Mouse (Mus musculus) embryonic facial prominence, embryonic 10.5 days (tissue): ENCODE measurements at regions not wholly inside any gene's neighbourhood (a gene's known extent, or its start where the extent isn't known, plus 50 kb on each side); places are given as distances from the start of the nearest gene placed in this dataset.

ENCODE experiments used
- DNase-seq: peaks from one replicate; pipeline ENCODE4 v3.0.0-alpha.2; 2017; ENCODE audit warnings: low spot score
- H3K27ac ChIP-seq: fragments of 300-500 bp; sonication (generic); replicated peaks from 2 replicates; pipeline ENCODE4 v1.5.1; 2016; ENCODE audit warnings: mild to moderate bottlenecking
- H3K27me3 ChIP-seq: fragments of 300-500 bp; sonication (generic); replicated peaks from 2 replicates; pipeline ENCODE4 v1.6.1; 2016; ENCODE audit warnings: low read depth, mild to moderate bottlenecking; ENCODE audit not compliant: poor library complexity, severe bottlenecking
- H3K36me3 ChIP-seq: fragments of 300-500 bp; sonication (generic); replicated peaks from 2 replicates; pipeline ENCODE4 v1.6.1; 2016; ENCODE audit warnings: mild to moderate bottlenecking, moderate library complexity
- H3K4me1 ChIP-seq: fragments of 300-500 bp; sonication (generic); 2 replicates; pipeline ENCODE4 v1.6.1; 2016
- H3K4me3 ChIP-seq: fragments of 300-500 bp; sonication (generic); 2 replicates; pipeline ENCODE4 v1.5.1; 2016; ENCODE audit warnings: mild to moderate bottlenecking, moderate library complexity
- H3K9me3 ChIP-seq: fragments of 300-500 bp; sonication (generic); 2 replicates; pipeline ENCODE4 v1.6.1; 2016; ENCODE audit warnings: mild to moderate bottlenecking
- WGBS: fragments of 180-500 bp; shearing (Covaris S2); methylation state at CpG from one replicate; pipeline ENCODE4 v1.1.7; 2016; 5-methylcytosine and 5-hydroxymethylcytosine counted together

DNA sequence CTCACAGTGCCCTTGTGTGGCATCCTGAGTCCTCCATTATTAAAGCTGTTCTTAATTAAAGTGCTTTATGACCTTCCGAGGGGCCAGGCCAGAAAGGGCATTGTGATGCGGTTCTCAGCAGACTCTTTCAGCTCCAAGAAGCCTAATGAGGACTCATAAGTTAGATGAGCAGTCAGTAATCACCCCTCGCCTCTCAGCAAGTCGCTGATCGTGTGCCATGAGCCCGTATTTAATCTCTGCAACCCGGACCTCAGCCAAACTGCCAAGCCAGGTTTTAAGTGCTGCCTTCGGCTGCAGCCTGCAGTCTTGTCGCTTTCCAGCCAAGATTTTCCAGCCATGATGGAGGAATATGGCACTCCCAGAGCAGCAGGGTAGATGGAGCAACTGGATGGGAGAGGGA, 56.1 kb upstream of the Rbfox1 start:
- Histone ChIP-seq H3K27ac (no peak overlapping the region), H3K27me3 (no peaks in the 10 kb centered on the region), H3K36me3 (no peaks in the 10 kb centered on the region), H3K9me3 (no peaks in the 10 kb centered on the region; the same call in 1 of the 2 replicates), H3K4me1 (no peaks in the 10 kb centered on the region), H3K4me3 (no peak overlapping the region)
- DNase-seq = no peak
- 55% methylated on average over 9 of the region's 9 CpGs for WGBS

DNA sequence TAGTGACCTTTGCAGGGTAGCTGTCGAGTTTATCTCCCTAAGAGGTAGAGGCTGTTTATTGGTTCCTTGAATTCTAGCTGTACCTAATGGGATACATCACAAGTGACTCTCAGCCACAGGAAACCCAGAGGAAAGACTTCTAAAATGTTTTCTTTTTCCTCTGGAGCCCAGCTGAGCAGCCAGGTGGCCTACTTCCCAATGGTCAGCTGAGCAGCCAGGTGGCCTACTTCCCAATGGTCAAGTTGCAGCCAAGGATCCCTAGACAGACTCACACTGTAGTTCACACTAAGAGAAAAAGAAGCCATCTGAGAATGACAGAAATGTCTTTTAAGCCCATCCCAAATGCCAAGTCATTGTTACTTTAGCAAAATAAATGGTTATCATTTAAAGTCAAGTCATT, 61.8 kb upstream of the Rbfox1 start:
- H3K4me1 ChIP-seq = no peaks in the 10 kb centered on the region
- H3K27ac ChIP-seq = no peak overlapping the region
- no peak overlapping the region for H3K4me3 ChIP-seq
- no peak for DNase-seq
- 63% methylated on average over 1 of the region's 1 CpGs for WGBS
- no peaks in the 10 kb centered on the region for H3K27me3 ChIP-seq
- no peaks in the 10 kb centered on the region for H3K36me3 ChIP-seq
- no peaks in the 10 kb centered on the region for H3K9me3 ChIP-seq

DNA sequence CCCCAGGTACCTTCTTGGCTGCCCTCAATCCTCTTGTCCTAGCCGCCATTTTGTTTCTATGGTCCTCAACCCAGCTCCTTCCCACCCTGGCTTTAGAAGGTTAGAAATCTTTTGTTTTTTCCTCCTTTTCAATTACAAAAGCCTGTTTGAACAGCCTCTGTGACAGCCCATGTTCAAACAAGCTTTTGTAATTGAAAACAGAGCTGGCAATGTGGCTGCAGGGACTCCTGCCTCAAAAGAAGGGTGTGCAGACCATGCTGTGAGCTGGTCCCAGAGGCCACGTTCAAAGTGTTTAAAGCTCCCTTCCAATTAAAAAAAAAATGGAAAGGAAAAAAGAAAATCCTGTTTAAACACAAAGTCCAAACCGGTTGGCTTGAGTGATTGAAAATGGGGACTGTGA, 68.0 kb upstream of the Rbfox1 start:
- H3K4me1 ChIP-seq = no peaks in the 10 kb centered on the region
- no peak overlapping the region for H3K27ac ChIP-seq
- no peaks in the 10 kb centered on the region for H3K27me3 ChIP-seq
- no peaks in the 10 kb centered on the region for H3K9me3 ChIP-seq
- no peaks in the 10 kb centered on the region for H3K36me3 ChIP-seq
- DNase-seq = no peak
- 35% methylated on average over 3 of the region's 3 CpGs for WGBS
- no peak overlapping the region for H3K4me3 ChIP-seq

DNA sequence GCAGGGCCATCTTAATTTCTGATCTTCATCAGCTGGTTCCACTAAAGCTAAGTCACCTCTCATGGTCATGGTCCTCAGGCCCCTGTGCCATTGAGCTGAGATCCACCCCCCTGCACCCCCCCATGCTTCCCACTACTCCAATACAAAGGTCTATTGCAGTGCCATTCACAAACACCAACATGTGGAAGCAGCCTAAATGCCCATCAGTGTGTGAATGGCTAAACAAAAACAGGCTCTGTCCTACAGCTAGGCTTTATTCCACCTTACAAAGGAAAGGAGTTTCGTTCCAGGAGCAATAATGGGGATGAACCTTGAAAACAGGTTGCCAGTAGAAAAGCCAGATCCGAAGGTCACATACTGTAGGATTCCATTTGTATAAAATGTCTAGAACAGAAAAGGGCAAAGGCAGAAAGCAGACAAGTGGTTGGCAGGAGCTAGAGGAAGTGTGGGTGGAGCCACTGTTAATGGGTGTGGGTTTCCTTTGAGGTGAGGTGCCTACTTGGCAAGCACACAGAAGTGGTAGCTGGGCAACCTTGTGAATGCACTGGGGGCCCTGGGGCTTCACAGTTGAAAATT, 72.8 kb upstream of the Rbfox1 start:
- DNase-seq = no peak
- Histone ChIP-seq H3K4me3 (no peak overlapping the region), H3K36me3 (no peaks in the 10 kb centered on the region), H3K27ac (no peak overlapping the region), H3K9me3 (no peaks in the 10 kb centered on the region), H3K4me1 (no peaks in the 10 kb centered on the region), H3K27me3 (no peaks in the 10 kb centered on the region)
- WGBS = 69% methylated on average over 2 of the region's 2 CpGs

DNA sequence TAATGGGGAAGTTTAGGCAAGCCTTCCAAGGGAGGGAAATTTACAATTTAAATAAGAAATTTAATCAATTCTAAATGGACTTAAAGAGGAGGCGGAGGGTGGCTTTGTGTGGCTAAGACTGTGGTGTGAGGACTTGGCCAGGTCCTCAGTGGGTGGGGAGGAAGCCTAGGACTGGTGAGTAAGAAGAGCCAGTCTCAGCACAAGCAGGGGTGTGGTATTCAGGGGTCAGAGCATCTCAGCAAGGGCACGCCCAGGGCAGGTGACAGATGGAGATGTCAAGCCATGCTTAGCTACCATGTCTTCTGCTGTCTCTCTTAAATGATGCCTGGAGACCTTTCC, 73.5 kb upstream of the Rbfox1 start:
- WGBS = 54% methylated on average over 2 of the region's 2 CpGs
- Histone ChIP-seq H3K36me3 (no peaks in the 10 kb centered on the region), H3K27ac (no peak overlapping the region), H3K4me1 (no peaks in the 10 kb centered on the region), H3K27me3 (no peaks in the 10 kb centered on the region), H3K4me3 (no peak overlapping the region), H3K9me3 (no peaks in the 10 kb centered on the region)
- no peak for DNase-seq

DNA sequence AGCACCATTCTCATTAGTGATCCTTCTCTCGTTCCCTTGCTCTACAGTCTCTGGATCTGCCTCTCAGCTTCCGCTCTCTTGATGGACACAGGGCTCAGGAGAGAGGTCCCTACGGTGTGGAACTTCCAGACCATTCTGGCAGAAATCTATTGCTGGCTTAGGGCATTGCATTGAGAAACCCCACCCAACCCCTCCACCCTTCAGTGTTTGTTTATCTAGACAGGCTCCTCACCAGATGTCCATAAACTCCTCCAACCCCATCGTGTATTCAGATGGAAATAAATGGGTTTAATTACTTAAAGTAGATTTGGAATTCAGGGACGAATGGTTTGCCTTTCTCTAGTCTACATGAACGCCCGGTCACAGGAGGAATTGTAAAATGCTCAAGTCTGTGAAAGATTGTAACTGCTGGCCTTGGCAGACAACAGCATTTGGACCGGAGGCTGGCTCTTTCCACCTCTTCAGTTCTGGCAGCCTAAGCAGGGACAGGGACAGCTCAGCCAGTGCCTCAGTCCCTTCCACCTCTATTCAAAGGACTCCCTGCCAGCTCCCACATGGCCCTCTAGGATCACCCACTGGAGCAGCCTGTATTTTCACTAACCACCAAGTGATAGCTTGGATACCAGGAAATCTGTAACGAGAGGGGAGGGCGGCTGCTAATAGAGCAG, 74.0 kb upstream of the Rbfox1 start:
- H3K27ac ChIP-seq = no peak overlapping the region
- H3K4me1 ChIP-seq = no peaks in the 10 kb centered on the region
- DNase-seq = no peak
- no peaks in the 10 kb centered on the region for H3K36me3 ChIP-seq
- H3K27me3 ChIP-seq = no peaks in the 10 kb centered on the region
- 58% methylated on average over 10 of the region's 10 CpGs for WGBS
- no peak overlapping the region for H3K4me3 ChIP-seq
- H3K9me3 ChIP-seq = no peaks in the 10 kb centered on the region

DNA sequence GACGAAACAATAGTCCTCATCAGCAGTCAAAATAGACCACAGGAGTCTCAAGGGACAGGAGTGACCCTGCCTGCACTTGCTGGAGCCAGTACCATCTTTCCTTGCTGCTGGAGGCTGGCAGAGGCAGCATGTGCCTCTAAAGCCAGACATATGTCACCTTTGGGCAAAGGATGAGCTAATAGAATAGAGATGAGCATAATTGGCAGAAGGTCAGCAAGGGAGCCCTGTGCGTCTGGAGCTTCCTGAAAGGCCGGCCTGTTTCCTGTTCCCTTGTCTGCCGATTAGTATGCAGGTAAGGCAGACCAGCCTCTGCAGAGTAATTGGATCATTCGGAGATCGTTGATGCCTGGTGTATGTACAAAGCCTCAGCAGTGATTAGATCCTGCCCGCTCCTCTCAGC, 87.0 kb upstream of the Rbfox1 start:
- no peak overlapping the region for H3K4me3 ChIP-seq
- no peak overlapping the region for H3K27ac ChIP-seq
- H3K4me1 ChIP-seq = no peaks in the 10 kb centered on the region
- no peaks in the 10 kb centered on the region for H3K36me3 ChIP-seq
- no peaks in the 10 kb centered on the region for H3K9me3 ChIP-seq
- WGBS = 68% methylated on average over 7 of the region's 7 CpGs
- no peaks in the 10 kb centered on the region for H3K27me3 ChIP-seq
- DNase-seq = no peak

DNA sequence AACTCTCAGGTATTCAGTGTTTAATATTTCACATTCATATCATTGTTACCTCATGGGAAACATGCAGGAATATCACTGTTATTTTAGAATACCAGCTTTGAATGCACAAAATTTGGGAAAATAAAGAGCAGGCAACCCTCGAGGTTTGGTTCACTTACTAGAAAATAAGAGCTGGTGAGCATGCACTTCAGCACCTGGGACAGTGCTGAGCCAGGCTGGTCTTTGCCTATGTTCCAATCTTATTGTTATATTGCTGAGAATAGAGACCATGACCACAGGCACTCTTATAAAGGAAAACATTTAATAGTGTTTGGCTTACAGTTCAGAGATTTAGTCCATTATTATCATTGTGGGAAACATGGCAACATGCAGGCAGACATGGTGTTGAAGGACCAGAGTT, 92.9 kb upstream of the Rbfox1 start:
- Histone ChIP-seq H3K4me3 (no peak overlapping the region), H3K4me1 (no peaks in the 10 kb centered on the region), H3K27me3 (no peaks in the 10 kb centered on the region), H3K36me3 (no peaks in the 10 kb centered on the region), H3K27ac (no peak overlapping the region), H3K9me3 (no peaks in the 10 kb centered on the region)
- 42% methylated on average over 1 of the region's 1 CpGs for WGBS
- DNase-seq = peak; percentile 25

DNA sequence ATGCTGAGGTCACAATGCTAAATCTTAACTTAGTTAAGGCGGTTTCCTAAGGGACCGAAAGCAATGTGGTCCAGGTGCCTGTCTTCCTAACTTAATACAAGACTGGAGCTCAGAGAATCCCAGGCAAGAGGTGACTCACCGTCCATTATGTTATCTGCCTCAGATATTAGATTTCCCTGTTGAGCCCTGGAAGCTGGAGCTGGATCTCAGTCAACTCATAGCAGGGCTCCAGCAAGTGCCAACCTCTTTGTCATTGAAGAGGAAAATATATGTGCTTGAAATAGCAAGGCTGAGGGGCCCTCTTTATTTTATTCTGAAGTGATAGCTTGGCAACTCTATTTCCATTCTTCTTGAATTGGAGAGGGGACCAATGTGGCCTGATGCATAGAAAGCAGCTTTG, 95.0 kb upstream of the Rbfox1 start:
- 89% methylated on average over 3 of the region's 3 CpGs for WGBS
- H3K4me3 ChIP-seq = no peak overlapping the region
- no peaks in the 10 kb centered on the region for H3K9me3 ChIP-seq
- no peaks in the 10 kb centered on the region for H3K27me3 ChIP-seq
- no peaks in the 10 kb centered on the region for H3K36me3 ChIP-seq
- H3K4me1 ChIP-seq = no peaks in the 10 kb centered on the region
- no peak overlapping the region for H3K27ac ChIP-seq
- no peak for DNase-seq

DNA sequence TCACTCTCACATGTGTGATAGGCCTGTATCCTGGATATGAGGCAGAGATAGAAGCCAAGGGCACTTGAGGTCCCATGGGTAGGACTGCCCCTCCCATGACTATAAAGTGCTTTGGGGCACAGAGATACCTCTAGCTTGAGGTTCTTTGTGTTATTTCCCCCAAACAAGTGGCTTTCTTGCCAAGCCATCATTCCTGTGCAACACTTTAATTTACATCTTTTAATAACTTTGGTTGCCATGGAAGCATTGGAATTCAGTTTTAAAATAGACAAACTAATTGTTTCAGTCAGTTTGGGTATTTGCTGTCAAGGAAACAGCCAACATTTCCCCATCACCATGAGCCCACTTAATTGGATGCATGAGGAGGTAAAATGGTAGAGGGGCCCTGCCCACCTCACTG, 97.9 kb upstream of the Rbfox1 start:
- Histone ChIP-seq H3K4me3 (no peak overlapping the region), H3K36me3 (no peaks in the 10 kb centered on the region), H3K4me1 (no peaks in the 10 kb centered on the region), H3K27me3 (no peaks in the 10 kb centered on the region), H3K27ac (no peak overlapping the region), H3K9me3 (no peaks in the 10 kb centered on the region)
- DNase-seq = no peak

DNA sequence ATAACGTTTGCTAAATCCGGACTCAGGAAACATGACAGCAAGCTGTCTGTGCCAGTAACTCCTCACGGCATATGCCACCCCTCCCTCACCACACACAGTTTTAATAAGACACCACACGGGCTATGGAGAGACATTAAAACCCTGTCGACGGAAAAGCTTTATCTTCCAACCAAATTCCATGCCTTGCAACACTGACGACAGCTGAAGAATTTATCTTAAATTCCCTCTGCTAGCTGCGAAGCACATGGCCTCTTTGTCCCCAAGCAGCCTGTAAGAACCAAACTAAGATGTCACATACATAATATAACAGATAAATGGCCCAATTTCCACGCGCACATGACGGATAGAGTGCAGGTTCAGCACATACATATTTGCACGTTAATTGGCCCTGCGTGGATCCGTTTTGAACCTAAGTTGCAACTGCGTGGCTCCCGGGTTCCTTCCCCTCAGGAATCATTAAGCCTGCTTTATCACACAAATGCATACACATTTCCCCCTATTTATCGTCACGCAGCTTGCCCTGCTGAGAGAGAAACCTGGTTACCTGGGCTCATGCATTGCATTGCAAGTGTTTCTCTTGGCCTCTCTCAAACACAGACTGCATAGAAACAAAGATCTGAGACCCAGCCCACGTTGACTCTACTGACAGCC, 118.3 kb upstream of the Rbfox1 start:
- no peaks in the 10 kb centered on the region for H3K4me1 ChIP-seq
- no peaks in the 10 kb centered on the region for H3K27me3 ChIP-seq
- no peak overlapping the region for H3K27ac ChIP-seq
- no peaks in the 10 kb centered on the region for H3K9me3 ChIP-seq
- 86% methylated on average over 19 of the region's 19 CpGs for WGBS
- no peak for DNase-seq
- no peaks in the 10 kb centered on the region for H3K36me3 ChIP-seq
- no peak overlapping the region for H3K4me3 ChIP-seq

DNA sequence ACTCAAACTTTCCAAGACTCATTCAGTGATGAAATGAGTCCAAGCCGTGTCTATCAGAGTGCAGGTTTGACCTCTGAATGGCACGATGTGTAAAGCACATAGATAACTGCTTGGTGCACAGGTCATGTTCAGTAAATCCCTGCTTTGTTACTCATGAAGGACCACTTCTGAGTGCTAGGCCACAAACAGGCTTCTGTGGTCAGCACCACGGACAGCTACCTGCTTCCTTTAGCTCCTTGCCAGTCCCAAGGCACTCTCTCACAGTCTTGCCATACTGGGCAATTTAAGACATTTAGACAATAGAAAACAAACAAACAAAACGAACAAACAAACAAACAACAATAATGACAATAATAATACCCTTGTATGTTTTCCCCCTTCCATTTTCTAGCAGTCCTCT, 120.0 kb upstream of the Rbfox1 start:
- 34% methylated on average over 4 of the region's 4 CpGs for WGBS
- peak; percentile 76 for DNase-seq

DNA sequence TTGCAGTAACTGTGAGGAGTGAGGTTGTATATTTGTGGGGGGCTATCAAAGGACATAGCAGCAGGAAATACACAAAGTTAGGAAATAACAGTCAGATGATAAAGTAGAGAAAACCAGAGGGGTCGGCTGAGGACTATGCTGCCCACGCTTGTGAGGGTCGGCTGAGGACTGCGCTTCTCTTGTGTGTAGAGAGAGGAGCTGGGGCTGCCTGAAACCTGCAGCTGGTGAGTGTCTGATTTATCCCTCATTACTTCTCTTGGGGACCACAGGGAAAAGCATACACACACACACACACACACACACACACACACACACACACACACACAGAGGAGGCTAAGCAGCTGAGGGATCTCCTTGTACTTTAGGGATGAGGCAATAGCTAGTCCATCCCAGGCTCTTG, 124.3 kb upstream of the Rbfox1 start:
- Histone ChIP-seq H3K27me3 (no peaks in the 10 kb centered on the region), H3K4me3 (no peak overlapping the region), H3K9me3 (no peaks in the 10 kb centered on the region), H3K36me3 (no peaks in the 10 kb centered on the region), H3K4me1 (no peaks in the 10 kb centered on the region), H3K27ac (no peak overlapping the region)
- no peak for DNase-seq
- 91% methylated on average over 4 of the region's 4 CpGs for WGBS

More for the DNA sequence above, 120.0 kb upstream of the Rbfox1 start:
- H3K27ac ChIP-seq = no peak overlapping the region
- H3K4me1 ChIP-seq = no peaks in the 10 kb centered on the region
- H3K9me3 ChIP-seq = no peaks in the 10 kb centered on the region
- H3K36me3 ChIP-seq = no peaks in the 10 kb centered on the region
- H3K27me3 ChIP-seq = no peaks in the 10 kb centered on the region
- H3K4me3 ChIP-seq = no peak overlapping the region
